Mouse (Mus musculus) layer of hippocampus, postnatal 10 days (tissue): ENCODE data around the gene Cask. TPM values are rescaled to one million over a fixed set of nuclear protein-coding genes. Genes with fewer than 3 reads are reported as not detected.

Experiments used
- DNase-seq, 2 experiments: peaks; one replicate each; pipeline ENCODE4 v3.0.0; 2021; ENCODE audit warnings: low spot score in 2 of 2
- total RNA-seq, 2 experiments: library from RNA; stranded (reverse); gene quantifications; 2 replicates each; pipeline ENCODE4 v1.2.3; 2021

Gene Cask
- total RNA-seq, 2 experiments from 2014 or later = 137 to 140 TPM

- no peak for DNase-seq
Observed at GRCm38 (mm10) chrX:13518781-13519407, 332.3 kb downstream of the Cask start.

- no peak for DNase-seq
Observed at GRCm38 (mm10) chrX:13518019-13518418, 333.1 kb downstream of the Cask start.

- DNase-seq = no peak
Observed at GRCm38 (mm10) chrX:13516451-13516850, 334.7 kb downstream of the Cask start.

GRCm38 (mm10) chrX:13513864-13514263, 337.3 kb downstream of the Cask start:
- no peak for DNase-seq

- no peak for DNase-seq
Observed at GRCm38 (mm10) chrX:13513127-13513526, 338.0 kb downstream of the Cask start.

GRCm38 (mm10) chrX:13506376-13506775, 344.8 kb downstream of the Cask start:
- DNase-seq = no peak

- DNase-seq = no peak
Observed at GRCm38 (mm10) chrX:13504389-13504788, 346.8 kb downstream of the Cask start.

GRCm38 (mm10) chrX:13502862-13503375, 348.2 kb downstream of the Cask start:
- DNase-seq = no peak

- DNase-seq = no peak
Observed at GRCm38 (mm10) chrX:13500284-13500683, 350.9 kb downstream of the Cask start.

GRCm38 (mm10) chrX:13494892-13495703, 356.1 kb downstream of the Cask start:
- no peak for DNase-seq

- no peak for DNase-seq
Observed at GRCm38 (mm10) chrX:13492922-13493321, 358.2 kb downstream of the Cask start.

- no peak for DNase-seq
Observed at GRCm38 (mm10) chrX:13490941-13491340, 360.2 kb downstream of the Cask start.

GRCm38 (mm10) chrX:13489761-13490160, 361.4 kb downstream of the Cask start:
- DNase-seq = no peak

GRCm38 (mm10) chrX:13489001-13489400, 362.2 kb downstream of the Cask start:
- DNase-seq = no peak

- no peak for DNase-seq
Observed at GRCm38 (mm10) chrX:13484447-13484846, 366.7 kb downstream of the Cask start.

GRCm38 (mm10) chrX:13482576-13482975, 368.6 kb downstream of the Cask start:
- DNase-seq = no peak

- DNase-seq = no peak
Observed at GRCm38 (mm10) chrX:13479570-13479969, 371.6 kb downstream of the Cask start.

GRCm38 (mm10) chrX:13478298-13478697, 372.9 kb downstream of the Cask start:
- no peak for DNase-seq

GRCm38 (mm10) chrX:13477596-13477995, 373.6 kb downstream of the Cask start:
- no peak for DNase-seq

- no peak for DNase-seq
Observed at GRCm38 (mm10) chrX:13475382-13475781, 375.8 kb downstream of the Cask start.

GRCm38 (mm10) chrX:13472751-13473225, 378.4 kb downstream of the Cask start:
- DNase-seq = no peak

GRCm38 (mm10) chrX:13471925-13472324, 379.2 kb downstream of the Cask start:
- no peak for DNase-seq
